Mouse (Mus musculus) kidney, adult 2 months (tissue): ENCODE data around the gene Prm2. TPM values are rescaled to one million over a fixed set of nuclear protein-coding genes. Genes with fewer than 3 reads are reported as not detected.

Source experiments
- DNase-seq: peaks from one replicate; pipeline ENCODE4 v3.0.0; 2021
- H3K27ac ChIP-seq: fragments of 200-500 bp; 2 replicates; pipeline ENCODE4 v1.5.1; 2012; ENCODE audit warnings: low read depth, low read length, control low read depth, inconsistent platforms; ENCODE audit not compliant: insufficient read depth
- H3K27me3 ChIP-seq: fragments of 200-500 bp; replicated peaks from 2 replicates; pipeline ENCODE4 v1.6.1; 2012; ENCODE audit warnings: mild to moderate bottlenecking, moderate library complexity, low read length, inconsistent platforms; ENCODE audit not compliant: control insufficient read depth, insufficient read depth
- H3K36me3 ChIP-seq: fragments of 200-500 bp; 2 replicates; pipeline ENCODE4 v1.6.1; 2012; ENCODE audit warnings: mild to moderate bottlenecking, moderate library complexity, low read length, inconsistent platforms; ENCODE audit not compliant: control insufficient read depth, insufficient read depth
- H3K4me1 ChIP-seq: fragments of 200-500 bp; 2 replicates; pipeline ENCODE4 v1.6.1; 2011; ENCODE audit warnings: low read length; ENCODE audit not compliant: control insufficient read depth, insufficient read depth
- H3K4me3 ChIP-seq: fragments of 200-500 bp; 2 replicates; pipeline ENCODE4 v1.5.1; 2011; ENCODE audit warnings: mild to moderate bottlenecking, low read depth, low read length, control low read depth; ENCODE audit not compliant: insufficient read depth
- CTCF ChIP-seq: fragments of 200-500 bp; conservative IDR thresholded peaks from 2 replicates; pipeline ENCODE4 v1.5.1; 2011; ENCODE audit warnings: low read depth, mild to moderate bottlenecking, control low read depth, low read length, moderate library complexity, mixed read lengths; ENCODE audit not compliant: insufficient read depth, insufficient read length
- POLR2A ChIP-seq: fragments of 200-500 bp; IDR thresholded peaks from one replicate; pipeline ENCODE4 v1.6.1; 2011; ENCODE audit warnings: low read depth, low read length, control low read depth
- WGBS: fragments of 180-500 bp; shearing (Covaris S2); methylation state at CpG from one replicate; pipeline ENCODE4 v1.1.7; 2018; 5-methylcytosine and 5-hydroxymethylcytosine counted together
- polyA plus RNA-seq: library from polyadenylated mRNA; depleted of rRNA; stranded (reverse); fragments of >200 nt; gene quantifications from 2 replicates; pipeline ENCODE4 v1.2.3, GENCODE M21; 2012; rRNA removed

The Prm2 gene
- polyA plus RNA-seq, 1 experiment: 1.8 TPM

GRCm38 (mm10) chr16:10763540-10764264 is 32.2 kb downstream of the Prm2 start:
- DNase-seq: no peak
- no peaks in the 10 kb centered on the region for H3K27me3 ChIP-seq
- no peak overlapping the region for H3K4me3 ChIP-seq
- no peaks in the 10 kb centered on the region for H3K4me1 ChIP-seq
- no peaks in the 10 kb centered on the region for H3K36me3 ChIP-seq
- H3K27ac ChIP-seq: no peak overlapping the region
- 64% methylated on average over 6 of the region's 6 CpGs for WGBS
- TF ChIP-seq CTCF (no peak), POLR2A (no peak)

DNA sequence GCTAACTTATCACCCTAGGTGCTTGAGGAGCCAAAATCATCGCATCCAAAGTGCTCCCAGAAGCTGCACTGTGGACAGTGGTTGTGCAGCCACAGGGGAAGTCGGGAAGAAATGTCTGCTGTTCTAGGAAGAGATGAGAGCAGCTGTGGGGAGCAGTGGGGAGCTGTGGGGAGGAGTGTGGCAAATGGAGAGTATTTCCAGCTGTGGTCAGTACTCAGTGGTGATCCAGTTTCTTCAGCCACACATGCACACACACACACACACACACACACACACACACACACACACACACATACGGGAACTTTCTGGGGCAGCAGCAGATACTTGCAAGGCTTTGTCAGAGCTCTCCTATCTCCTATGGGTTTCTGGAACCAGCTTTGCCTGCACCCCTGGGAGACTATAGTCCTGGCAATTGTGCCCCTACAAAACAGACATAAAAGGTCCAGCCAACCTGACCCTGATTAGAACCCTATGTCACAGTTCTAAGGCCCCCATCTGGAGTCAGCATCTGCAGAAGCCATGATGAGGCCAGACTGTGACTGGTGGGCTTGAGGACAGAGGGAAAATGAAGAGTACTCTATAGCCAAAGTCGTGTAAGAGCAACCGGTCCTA is 33.3 kb downstream of the Prm2 start:
- WGBS: 71% methylated on average over 5 of the region's 5 CpGs
- H3K27ac ChIP-seq: no peak overlapping the region
- no peak for TF ChIP-seq CTCF
- TF ChIP-seq POLR2A: no peak
- H3K4me3 ChIP-seq: no peak overlapping the region
- DNase-seq: no peak
- no peaks in the 10 kb centered on the region for H3K36me3 ChIP-seq
- no peaks in the 10 kb centered on the region for H3K27me3 ChIP-seq
- H3K4me1 ChIP-seq: no peaks in the 10 kb centered on the region

DNA sequence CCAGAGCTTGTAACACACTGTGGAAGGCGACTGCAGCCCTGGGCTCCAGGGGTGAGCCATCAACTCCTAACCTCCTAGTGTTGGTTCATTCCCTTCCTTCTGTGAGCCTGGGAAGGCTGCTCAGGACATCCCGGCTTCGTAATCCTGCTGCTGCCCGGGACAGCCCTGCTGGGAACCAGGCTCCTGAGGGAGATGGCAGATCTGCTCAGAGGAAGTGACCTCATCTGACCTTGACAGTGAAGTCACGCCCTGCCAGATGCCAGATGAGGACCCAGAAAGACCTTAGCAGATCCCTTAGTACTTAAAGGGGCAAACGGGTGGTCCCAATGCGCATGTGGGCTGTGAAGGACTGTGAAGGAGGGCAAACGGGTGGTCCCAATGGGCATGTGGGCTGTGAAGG is 34.8 kb downstream of the Prm2 start:
- no peaks in the 10 kb centered on the region for H3K4me1 ChIP-seq
- H3K4me3 ChIP-seq: no peak overlapping the region
- TF ChIP-seq POLR2A (no peak), CTCF (no peak)
- no peaks in the 10 kb centered on the region for H3K36me3 ChIP-seq
- no peaks in the 10 kb centered on the region for H3K27me3 ChIP-seq
- no peak for DNase-seq
- no peak overlapping the region for H3K27ac ChIP-seq
- 74% methylated on average over 8 of the region's 8 CpGs for WGBS

GRCm38 (mm10) chr16:10756168-10756567 is 39.8 kb downstream of the Prm2 start:
- DNase-seq: no peak
- H3K27ac ChIP-seq: no peak overlapping the region
- WGBS: 86% methylated on average over 5 of the region's 6 CpGs
- H3K4me1 ChIP-seq: no peaks in the 10 kb centered on the region
- no peak for TF ChIP-seq POLR2A
- TF ChIP-seq CTCF: no peak
- H3K27me3 ChIP-seq: no peaks in the 10 kb centered on the region
- no peaks in the 10 kb centered on the region for H3K36me3 ChIP-seq
- no peak overlapping the region for H3K4me3 ChIP-seq

DNA sequence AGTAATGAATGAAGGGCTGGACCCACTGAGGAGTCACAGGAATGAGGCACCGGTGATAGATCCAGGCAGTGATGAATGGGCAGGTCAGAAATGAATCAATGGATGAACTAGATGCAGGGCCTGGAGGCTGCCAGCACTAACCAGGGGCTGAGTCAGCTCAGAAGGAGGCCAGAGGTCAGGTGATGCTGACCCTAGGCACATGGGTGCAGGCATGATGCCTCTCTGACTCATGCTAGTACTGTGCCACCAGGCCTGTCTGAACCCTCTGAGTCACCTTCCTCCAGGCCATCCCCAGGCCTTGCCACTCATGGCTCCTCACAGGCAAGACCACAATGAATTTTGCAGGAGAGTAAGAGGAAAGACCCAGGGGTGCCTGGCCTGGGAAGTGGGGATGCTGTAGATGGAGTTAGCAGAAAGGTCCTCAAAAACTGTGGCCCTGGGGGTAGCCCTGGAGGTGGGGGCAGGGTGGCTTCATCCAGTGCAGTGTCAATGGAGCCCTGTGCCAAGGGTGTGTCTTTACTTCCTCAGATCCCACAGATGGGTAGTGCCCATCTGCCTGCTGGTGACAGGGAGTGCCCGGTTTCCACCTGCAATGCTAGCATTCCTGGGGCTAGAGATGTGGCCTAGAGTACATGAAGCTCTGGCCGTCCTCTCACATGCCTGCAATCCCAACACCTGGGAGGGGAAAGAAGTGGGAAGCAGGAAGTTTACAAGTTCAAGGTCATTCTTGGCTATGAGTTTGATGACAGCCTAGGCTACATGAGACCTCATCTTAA is 41.2 kb downstream of the Prm2 start:
- no peaks in the 10 kb centered on the region for H3K4me1 ChIP-seq
- no peaks in the 10 kb centered on the region for H3K36me3 ChIP-seq
- WGBS: 86% methylated on average over 3 of the region's 3 CpGs
- no peak for DNase-seq
- no peak overlapping the region for H3K4me3 ChIP-seq
- TF ChIP-seq POLR2A: no peak
- TF ChIP-seq CTCF: no peak
- no peaks in the 10 kb centered on the region for H3K27me3 ChIP-seq
- no peak overlapping the region for H3K27ac ChIP-seq

DNA sequence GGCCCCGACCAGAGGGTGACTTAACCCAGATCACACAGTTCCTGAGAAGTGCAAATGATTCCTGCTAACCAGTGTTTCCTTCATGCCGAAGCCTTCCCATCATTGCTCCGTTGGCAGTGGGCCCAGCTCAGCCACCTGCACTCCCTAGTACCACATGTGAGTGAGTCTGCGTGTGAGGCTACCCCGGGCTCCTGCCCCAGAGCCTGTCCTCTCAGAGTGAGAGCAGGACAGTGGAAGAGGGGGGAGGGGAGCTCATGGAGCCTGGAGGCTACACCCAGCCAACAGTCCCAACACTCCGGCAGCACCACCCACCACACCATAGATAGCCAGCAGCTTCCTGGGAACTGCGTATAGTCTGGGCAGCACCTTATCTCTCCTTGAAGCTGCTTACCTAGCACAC is 46.1 kb downstream of the Prm2 start:
- Histone ChIP-seq H3K4me3 (no peak overlapping the region), H3K4me1 (no peaks in the 10 kb centered on the region), H3K27me3 (no peaks in the 10 kb centered on the region), H3K27ac (no peak overlapping the region), H3K36me3 (no peaks in the 10 kb centered on the region)
- TF ChIP-seq CTCF (no peak), POLR2A (no peak)
- no peak for DNase-seq
- WGBS: 55% methylated on average over 7 of the region's 7 CpGs

- TF ChIP-seq POLR2A: no peak
- no peaks in the 10 kb centered on the region for H3K27me3 ChIP-seq
- 69% methylated on average over 7 of the region's 7 CpGs for WGBS
- H3K4me3 ChIP-seq: no peak overlapping the region
- no peaks in the 10 kb centered on the region for H3K4me1 ChIP-seq
- no peak for DNase-seq
- H3K27ac ChIP-seq: no peak overlapping the region
- no peaks in the 10 kb centered on the region for H3K36me3 ChIP-seq
These were observed 46.7 kb downstream of the Prm2 start for GRCm38 (mm10) chr16:10749226-10749625.

Other genes with a start within 250 kb of the Prm2 start
- gene Socs1, start 10.6 kb downstream of the Prm2 start, polyA plus RNA-seq: 1.8 and 2.7 TPM in 2 replicates
- 3.7 and 8.9 TPM in 2 replicates for gene Tnp2, start 7.5 kb downstream of the Prm2 start, polyA plus RNA-seq
- gene Prm3, start 5.2 kb downstream of the Prm2 start, polyA plus RNA-seq: not detected in 2 replicates
- 1.8 and 4.0 TPM in 2 replicates for gene Prm1, start 9.7 kb upstream of the Prm2 start, polyA plus RNA-seq
- not detected in 2 replicates for gene Gm11172, start 16.8 kb upstream of the Prm2 start, polyA plus RNA-seq
- gene Rmi2, start 38.9 kb upstream of the Prm2 start, polyA plus RNA-seq: 0.10 and 0.27 TPM in 2 replicates